Mouse (Mus musculus) kidney, adult 18-20 months (tissue): ENCODE measurements around the gene Rnase4.

ENCODE experiments used
- DNase-seq: peaks from one replicate; pipeline ENCODE4 v3.0.0; 2021

Rnase4 gene

GRCm38 (mm10) chr14:51090921-51091900 is at the start of gene Rnase4, which contains the start of gene Ang:
TSS of gene Rnase4 (plus strand) at chr14:51091077.
TSS of gene Ang (plus strand) at chr14:51091150.
- peak; percentile 37 for DNase-seq

- DNase-seq = no peak
Measured at GRCm38 (mm10) chr14:51041769-51042168, 49.1 kb upstream of the Rnase4 start, which contains the start of gene Rnase9. TSS of gene Rnase9 (minus strand) at chr14:51041869.

- DNase-seq = no peak
Measured at GRCm38 (mm10) chr14:51047846-51048245, 43.0 kb upstream of the Rnase4 start.

- DNase-seq = no peak
Measured at GRCm38 (mm10) chr14:51050063-51050462, 40.8 kb upstream of the Rnase4 start, which contains the start of gene Rnase11. TSS of gene Rnase11 (minus strand) at chr14:51050163.

GRCm38 (mm10) chr14:51051941-51052340 is 38.9 kb upstream of the Rnase4 start:
- no peak for DNase-seq

GRCm38 (mm10) chr14:51053176-51053575 is 37.7 kb upstream of the Rnase4 start:
- DNase-seq = no peak

- no peak for DNase-seq
Measured at GRCm38 (mm10) chr14:51054243-51055237, 36.3 kb upstream of the Rnase4 start.

- DNase-seq = no peak
Measured at GRCm38 (mm10) chr14:51057401-51057831, 33.5 kb upstream of the Rnase4 start, which contains the start of gene Rnase12. TSS of gene Rnase12 (minus strand) at chr14:51057661.

- no peak for DNase-seq
Measured at GRCm38 (mm10) chr14:51060761-51061160, 30.1 kb upstream of the Rnase4 start.

GRCm38 (mm10) chr14:51068956-51069355 is 21.9 kb upstream of the Rnase4 start:
- DNase-seq = no peak

- peak; percentile 45 for DNase-seq
Measured at GRCm38 (mm10) chr14:51069617-51070016, 21.3 kb upstream of the Rnase4 start.

GRCm38 (mm10) chr14:51074335-51074734 is 16.5 kb upstream of the Rnase4 start, which contains the start of gene Olfr750:
TSS of gene Olfr750 (minus strand) at chr14:51074435.
- DNase-seq = no peak

GRCm38 (mm10) chr14:51079180-51079579 is 11.7 kb upstream of the Rnase4 start:
- no peak for DNase-seq

GRCm38 (mm10) chr14:51081035-51081434 is 9.8 kb upstream of the Rnase4 start:
- no peak for DNase-seq

GRCm38 (mm10) chr14:51082599-51083581 is 8.0 kb upstream of the Rnase4 start:
- peak; percentile 80 for DNase-seq

GRCm38 (mm10) chr14:51083805-51084204 is 7.1 kb upstream of the Rnase4 start:
- no peak for DNase-seq

GRCm38 (mm10) chr14:51085086-51085485 is 5.8 kb upstream of the Rnase4 start:
- no peak for DNase-seq

- DNase-seq = no peak
Measured at GRCm38 (mm10) chr14:51085911-51086310, 5.0 kb upstream of the Rnase4 start.

- DNase-seq = no peak
Measured at GRCm38 (mm10) chr14:51087762-51088161, 3.1 kb upstream of the Rnase4 start.

GRCm38 (mm10) chr14:51088166-51088969 is 2.5 kb upstream of the Rnase4 start:
- DNase-seq = peak; percentile 90
